Mouse (Mus musculus) bone marrow, adult 2 months (tissue): ENCODE measurements around the gene Fndc11.

Source experiments
- CTCF ChIP-seq: fragments of 200-500 bp; IDR thresholded peaks from 2 replicates; pipeline ENCODE4 v1.5.1; 2011; ENCODE audit warnings: low read length, control low read depth; ENCODE audit not compliant: control insufficient read depth, insufficient read depth
- POLR2A ChIP-seq: fragments of 200-500 bp; IDR thresholded peaks from 2 replicates; pipeline ENCODE4 v1.6.1; 2011; ENCODE audit warnings: low read depth, mild to moderate bottlenecking, control low read depth, low read length, borderline replicate concordance; ENCODE audit not compliant: control insufficient read depth

DNA sequence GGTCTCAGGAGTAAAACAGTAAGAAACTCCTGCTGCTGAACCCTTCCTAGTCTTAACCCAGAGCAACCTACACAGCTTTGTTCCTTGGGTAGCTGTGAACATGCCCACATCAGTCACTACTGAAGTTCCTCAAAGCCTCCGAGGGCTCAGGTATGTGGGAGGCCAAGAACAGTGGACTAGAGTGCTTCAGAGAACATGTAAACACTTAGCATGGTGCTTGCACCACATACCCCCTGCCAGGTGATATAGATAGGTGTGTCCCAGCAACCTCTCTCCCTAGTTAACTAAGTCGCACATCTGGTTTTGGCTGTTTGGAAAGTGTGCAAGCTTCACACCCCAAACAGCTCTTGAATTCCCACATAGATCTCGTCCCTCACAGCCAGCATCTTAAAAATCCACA is 18.2 kb upstream of the Fndc11 start:
- TF ChIP-seq POLR2A (no peak), CTCF (no peak)
